Mouse (Mus musculus) heart, embryonic 13.5 days (tissue): ENCODE data around the gene Taf4. TPM values are rescaled to one million over a fixed set of nuclear protein-coding genes. Genes with fewer than 3 reads are reported as not detected.

Source experiments
- ATAC-seq: fragments of 200-750 bp; cut with Nextera tagmentation; 2 replicates; pipeline ENCODE4 v1.8.0; 2017; ENCODE audit warnings: moderate TSS enrichment; ENCODE audit not compliant: insufficient number of reproducible peaks, low FRiP score, low TSS enrichment; ENCODE audit errors: extremely low read depth
- H3K27ac ChIP-seq: fragments of 300-500 bp; sonication (generic); replicated peaks from 2 replicates; pipeline ENCODE4 v1.5.1; 2015; ENCODE audit warnings: moderate library complexity, mild to moderate bottlenecking, inconsistent platforms
- H3K27me3 ChIP-seq: fragments of 300-500 bp; sonication (generic); replicated peaks from 2 replicates; pipeline ENCODE4 v1.6.1; 2015; ENCODE audit warnings: mild to moderate bottlenecking, inconsistent platforms
- H3K36me3 ChIP-seq: fragments of 300-500 bp; sonication (generic); 2 replicates; pipeline ENCODE4 v1.6.1; 2015; ENCODE audit warnings: mild to moderate bottlenecking, inconsistent platforms
- H3K4me1 ChIP-seq: fragments of 300-500 bp; sonication (generic); 2 replicates; pipeline ENCODE4 v1.6.1; 2015; ENCODE audit warnings: inconsistent platforms
- H3K4me2 ChIP-seq: fragments of 300-500 bp; sonication (generic); 2 replicates; pipeline ENCODE4 v1.6.1; 2015; ENCODE audit warnings: inconsistent platforms, mild to moderate bottlenecking, moderate library complexity
- H3K4me3 ChIP-seq: fragments of 300-500 bp; sonication (generic); 2 replicates; pipeline ENCODE4 v1.5.1; 2015; ENCODE audit warnings: moderate library complexity, mild to moderate bottlenecking, inconsistent platforms
- H3K9ac ChIP-seq: fragments of 300-500 bp; sonication (generic); 2 replicates; pipeline ENCODE4 v1.6.1; 2015; ENCODE audit warnings: inconsistent platforms, mild to moderate bottlenecking, moderate library complexity
- H3K9me3 ChIP-seq: fragments of 300-500 bp; sonication (generic); 2 replicates; pipeline ENCODE4 v1.6.1; 2016; ENCODE audit warnings: inconsistent platforms
- WGBS: fragments of 180-500 bp; shearing (Covaris S2); methylation state at CpG from one replicate; pipeline ENCODE4 v1.1.7; 2015; ENCODE audit warnings: mixed read lengths; 5-methylcytosine and 5-hydroxymethylcytosine counted together
- polyA plus RNA-seq: library from polyadenylated mRNA; unstranded; fragments of >200 nt; fragmentation: Nextera tagmentation; extraction: Ambion mirVana; gene quantifications from 2 replicates; pipeline ENCODE4 v1.2.1, GENCODE M21; 2015

Taf4 gene
- polyA plus RNA-seq, 1 experiment from 2014 or later, result 1.7 TPM

DNA sequence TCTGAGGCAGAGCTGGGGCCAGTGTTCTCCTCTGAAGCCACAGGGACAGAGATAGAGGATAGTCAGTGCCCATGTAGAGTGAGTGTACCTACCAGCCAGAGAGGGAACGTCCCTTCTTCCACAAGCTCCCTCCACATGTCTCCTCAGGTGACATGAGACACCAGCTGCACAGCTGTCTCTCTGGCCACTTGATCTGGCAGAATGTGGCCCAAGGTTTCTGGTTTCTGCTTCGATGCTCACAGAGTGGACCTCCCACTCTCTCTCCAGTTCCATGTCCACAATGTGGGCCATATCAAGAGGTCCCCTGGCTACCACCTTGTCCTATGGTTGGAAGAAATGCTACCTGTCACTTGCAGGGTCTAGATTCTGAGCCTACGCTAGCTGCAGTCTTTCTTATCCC is 85.4 kb downstream of the Taf4 start:
- no peak overlapping the region for H3K27ac ChIP-seq

GRCm38 (mm10) chr2:179884561-179884960 is 91.9 kb downstream of the Taf4 start:
- no peak for ATAC-seq
- WGBS, result 23% methylated on average over 7 of the region's 7 CpGs
- H3K4me2 ChIP-seq, result no peak overlapping the region

More for the DNA sequence above, 85.4 kb downstream of the Taf4 start:
- no peaks in the 10 kb centered on the region for H3K36me3 ChIP-seq
- 69% methylated on average over 3 of the region's 3 CpGs for WGBS
- H3K9ac ChIP-seq, result no peak overlapping the region
- no peaks in the 10 kb centered on the region for H3K4me1 ChIP-seq
- no peaks in the 10 kb centered on the region for H3K27me3 ChIP-seq
- no peaks in the 10 kb centered on the region for H3K9me3 ChIP-seq
- no peak for ATAC-seq
- no peak overlapping the region for H3K4me2 ChIP-seq
- no peak overlapping the region for H3K4me3 ChIP-seq

GRCm38 (mm10) chr2:179877551-179878215 is 98.8 kb downstream of the Taf4 start:
- no peak overlapping the region for H3K4me3 ChIP-seq
- H3K27ac ChIP-seq, result no peak overlapping the region
- H3K9ac ChIP-seq, result no peak overlapping the region
- no peaks in the 10 kb centered on the region for H3K36me3 ChIP-seq
- peaks cover 14% of the 10 kb centered on the region for H3K27me3 ChIP-seq
- no peaks in the 10 kb centered on the region for H3K9me3 ChIP-seq
- no peak overlapping the region for H3K4me2 ChIP-seq
- WGBS, result 67% methylated on average over 9 of the region's 9 CpGs
- H3K4me1 ChIP-seq, result no peaks in the 10 kb centered on the region
- no peak for ATAC-seq

More at GRCm38 (mm10) chr2:179884561-179884960, 91.9 kb downstream of the Taf4 start:
- no peak overlapping the region for H3K9ac ChIP-seq
- H3K4me3 ChIP-seq, result no peak overlapping the region
- H3K36me3 ChIP-seq, result no peaks in the 10 kb centered on the region
- peaks cover 3% of the 10 kb centered on the region; the same call in 1 of the 2 replicates for H3K4me1 ChIP-seq
- H3K27me3 ChIP-seq, result no peaks in the 10 kb centered on the region
- no peaks in the 10 kb centered on the region for H3K9me3 ChIP-seq
- no peak overlapping the region for H3K27ac ChIP-seq

- 4% methylated on average over 3 of the region's 3 CpGs for WGBS
- Histone ChIP-seq H3K9ac (no peak overlapping the region), H3K36me3 (no peaks in the 10 kb centered on the region), H3K4me1 (no peaks in the 10 kb centered on the region), H3K4me2 (no peak overlapping the region), H3K27ac (no peak overlapping the region), H3K27me3 (peaks cover 21% of the 10 kb centered on the region), H3K4me3 (no peak overlapping the region), H3K9me3 (no peaks in the 10 kb centered on the region)
- no peak for ATAC-seq
Measured at GRCm38 (mm10) chr2:179875147-179875546, 101.3 kb downstream of the Taf4 start.

- no peak overlapping the region for H3K4me3 ChIP-seq
- H3K4me2 ChIP-seq, result no peak overlapping the region
- H3K36me3 ChIP-seq, result no peaks in the 10 kb centered on the region
- H3K27me3 ChIP-seq, result peaks cover 26% of the 10 kb centered on the region
- no peak for ATAC-seq
- no peak overlapping the region for H3K9ac ChIP-seq
- no peak overlapping the region for H3K27ac ChIP-seq
- H3K4me1 ChIP-seq, result 0 out of 2 replicates have a peak, but pooled peaks cover under 1% of the 10 kb centered on the region
- H3K9me3 ChIP-seq, result no peaks in the 10 kb centered on the region
- WGBS, result 47% methylated on average over 5 of the region's 5 CpGs
Measured at GRCm38 (mm10) chr2:179873315-179873714, 103.1 kb downstream of the Taf4 start.

- Histone ChIP-seq H3K9ac (no peak overlapping the region), H3K36me3 (no peaks in the 10 kb centered on the region)
Measured at GRCm38 (mm10) chr2:179872724-179873123, 103.7 kb downstream of the Taf4 start.

DNA sequence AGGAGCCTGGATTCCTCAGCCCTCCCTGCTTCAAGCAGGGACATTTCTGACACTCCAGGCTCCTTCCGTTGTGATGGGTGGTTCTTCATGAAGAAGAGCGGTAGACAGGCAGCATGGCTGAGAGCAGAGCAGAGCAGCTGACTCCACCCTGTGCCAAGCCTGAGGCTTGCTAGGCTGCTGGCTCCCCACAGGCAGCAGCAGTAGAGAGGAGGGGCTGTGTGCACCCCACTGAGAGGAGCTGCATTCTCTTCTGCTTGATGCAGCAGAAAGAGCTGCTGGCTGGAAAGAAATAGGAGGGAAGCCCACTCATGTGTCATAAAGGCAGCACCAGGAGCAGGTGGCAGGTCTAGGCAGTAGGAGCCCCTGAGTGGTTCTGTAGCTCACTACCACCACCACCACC is 106.6 kb downstream of the Taf4 start:
- 16% methylated on average over 2 of the region's 2 CpGs for WGBS
- no peak overlapping the region for H3K4me3 ChIP-seq
- H3K9ac ChIP-seq, result no peak overlapping the region
- no peaks in the 10 kb centered on the region for H3K9me3 ChIP-seq
- no peak overlapping the region for H3K27ac ChIP-seq
- no peak overlapping the region for H3K4me2 ChIP-seq
- peaks cover 9% of the 10 kb centered on the region; the same call in 1 of the 2 replicates for H3K4me1 ChIP-seq
- no peaks in the 10 kb centered on the region for H3K36me3 ChIP-seq
- peaks cover 15% of the 10 kb centered on the region; the same call in 1 of the 2 replicates for H3K27me3 ChIP-seq
- no peak for ATAC-seq

More at GRCm38 (mm10) chr2:179872724-179873123, 103.7 kb downstream of the Taf4 start:
- Histone ChIP-seq H3K4me3 (no peak overlapping the region), H3K4me2 (no peak overlapping the region), H3K27me3 (peaks cover 26% of the 10 kb centered on the region), H3K27ac (no peak overlapping the region), H3K4me1 (0 out of 2 replicates have a peak, but pooled peaks cover 5% of the 10 kb centered on the region), H3K9me3 (no peaks in the 10 kb centered on the region)
- no peak for ATAC-seq
- 60% methylated on average over 5 of the region's 5 CpGs for WGBS

GRCm38 (mm10) chr2:179867669-179868068 is 108.8 kb downstream of the Taf4 start:
- Histone ChIP-seq H3K9ac (no peak overlapping the region), H3K4me1 (peaks cover 9% of the 10 kb centered on the region; the same call in 1 of the 2 replicates), H3K27me3 (peaks cover 12% of the 10 kb centered on the region; the same call in 1 of the 2 replicates), H3K27ac (no peak overlapping the region), H3K4me3 (no peak overlapping the region), H3K9me3 (no peaks in the 10 kb centered on the region), H3K4me2 (no peak overlapping the region), H3K36me3 (no peaks in the 10 kb centered on the region)
- WGBS, result 42% methylated on average over 3 of the region's 3 CpGs
- no peak for ATAC-seq

DNA sequence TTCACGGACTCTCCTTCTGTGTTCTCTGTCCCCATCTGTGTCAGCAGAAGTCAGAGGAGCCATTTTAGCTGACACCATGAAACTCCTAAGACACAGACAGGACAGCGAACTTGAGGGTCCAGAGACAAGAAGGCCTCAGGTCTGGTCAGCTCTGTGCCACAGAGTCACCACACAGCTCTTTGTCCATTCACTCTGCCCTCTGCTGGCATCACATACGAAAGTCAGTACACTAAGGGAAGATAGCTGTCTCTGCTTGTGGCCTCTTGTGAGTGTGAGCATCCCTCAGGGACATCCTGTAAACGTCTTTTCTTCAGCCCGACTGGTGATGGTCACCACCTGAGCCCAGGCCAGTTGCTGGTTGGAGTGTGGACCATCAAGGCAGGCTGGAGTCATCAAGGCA is 111.3 kb downstream of the Taf4 start:
- Histone ChIP-seq H3K4me2 (no peak overlapping the region), H3K27me3 (peaks cover 9% of the 10 kb centered on the region; the same call in 1 of the 2 replicates), H3K36me3 (no peaks in the 10 kb centered on the region), H3K4me1 (peaks cover 9% of the 10 kb centered on the region; the same call in 1 of the 2 replicates), H3K27ac (no peak overlapping the region), H3K9me3 (no peaks in the 10 kb centered on the region), H3K4me3 (no peak overlapping the region), H3K9ac (no peak overlapping the region)
- ATAC-seq, result no peak
- 69% methylated on average over 5 of the region's 5 CpGs for WGBS

DNA sequence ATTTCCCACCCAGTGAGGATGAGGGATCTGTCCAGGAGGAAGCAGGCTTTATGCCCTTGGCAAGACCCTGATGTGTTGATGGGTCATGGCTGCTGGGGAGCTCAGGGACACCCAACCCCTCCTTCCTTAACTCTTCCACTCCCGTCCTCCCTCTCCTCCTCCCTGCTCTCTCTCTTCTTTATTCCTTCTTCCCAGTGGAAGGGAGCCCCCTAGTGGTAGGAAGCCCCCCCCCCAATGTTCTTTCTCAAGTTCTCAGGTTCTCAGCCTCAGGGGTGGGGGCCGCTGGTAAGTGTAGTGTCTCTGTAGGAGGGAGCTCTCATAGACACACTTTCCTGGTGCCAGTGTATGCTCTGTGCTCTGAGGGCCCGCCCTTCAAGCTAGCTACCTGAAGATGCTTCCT is 113.2 kb downstream of the Taf4 start:
- 60% methylated on average over 3 of the region's 3 CpGs for WGBS
- Histone ChIP-seq H3K27ac (no peak overlapping the region), H3K4me3 (no peak overlapping the region), H3K9me3 (no peaks in the 10 kb centered on the region), H3K4me2 (no peak overlapping the region), H3K9ac (no peak overlapping the region), H3K27me3 (0 out of 2 replicates have a peak, but pooled peaks cover 4% of the 10 kb centered on the region), H3K4me1 (peaks cover 9% of the 10 kb centered on the region; the same call in 1 of the 2 replicates), H3K36me3 (no peaks in the 10 kb centered on the region)
- ATAC-seq, result no peak

DNA sequence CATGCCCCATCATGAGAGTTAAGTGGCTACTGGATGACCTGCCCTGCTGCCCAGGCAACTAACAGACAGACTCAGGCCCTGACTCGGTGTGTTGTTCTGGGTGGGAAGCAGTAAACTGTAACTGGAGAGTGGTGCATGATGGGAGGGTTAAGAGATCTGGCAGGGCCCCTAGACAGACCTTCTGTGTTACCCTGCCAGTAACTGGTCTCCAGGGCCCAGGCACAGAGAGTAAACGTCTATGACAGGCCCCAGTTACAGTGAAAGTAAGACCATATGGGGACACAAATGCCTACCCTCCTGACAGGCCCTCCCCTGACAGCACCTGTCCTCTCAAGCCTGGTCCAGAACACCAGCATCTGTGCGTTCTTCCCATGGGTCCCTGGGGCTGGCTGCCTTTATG is 113.8 kb downstream of the Taf4 start:
- ATAC-seq, result no peak
- Histone ChIP-seq H3K9ac (no peak overlapping the region), H3K4me3 (no peak overlapping the region), H3K36me3 (no peaks in the 10 kb centered on the region), H3K4me1 (peaks cover 4% of the 10 kb centered on the region; the same call in 1 of the 2 replicates), H3K4me2 (no peak overlapping the region), H3K9me3 (no peaks in the 10 kb centered on the region), H3K27ac (no peak overlapping the region), H3K27me3 (0 out of 2 replicates have a peak, but pooled peaks cover 4% of the 10 kb centered on the region)
- WGBS, result 73% methylated on average over 3 of the region's 3 CpGs
